Mouse (Mus musculus): ENCODE measurements around the gene Tbc1d22a. TPM values are rescaled to one million over a fixed set of nuclear protein-coding genes. Genes with fewer than 3 reads are reported as not detected.
A peak's percentile ranks its signal among the peaks of the same experiment; 100 is the strongest.

The Tbc1d22a gene
- polyA plus RNA-seq, 1 experiment from 2014 or later = 37.9 TPM

DNA sequence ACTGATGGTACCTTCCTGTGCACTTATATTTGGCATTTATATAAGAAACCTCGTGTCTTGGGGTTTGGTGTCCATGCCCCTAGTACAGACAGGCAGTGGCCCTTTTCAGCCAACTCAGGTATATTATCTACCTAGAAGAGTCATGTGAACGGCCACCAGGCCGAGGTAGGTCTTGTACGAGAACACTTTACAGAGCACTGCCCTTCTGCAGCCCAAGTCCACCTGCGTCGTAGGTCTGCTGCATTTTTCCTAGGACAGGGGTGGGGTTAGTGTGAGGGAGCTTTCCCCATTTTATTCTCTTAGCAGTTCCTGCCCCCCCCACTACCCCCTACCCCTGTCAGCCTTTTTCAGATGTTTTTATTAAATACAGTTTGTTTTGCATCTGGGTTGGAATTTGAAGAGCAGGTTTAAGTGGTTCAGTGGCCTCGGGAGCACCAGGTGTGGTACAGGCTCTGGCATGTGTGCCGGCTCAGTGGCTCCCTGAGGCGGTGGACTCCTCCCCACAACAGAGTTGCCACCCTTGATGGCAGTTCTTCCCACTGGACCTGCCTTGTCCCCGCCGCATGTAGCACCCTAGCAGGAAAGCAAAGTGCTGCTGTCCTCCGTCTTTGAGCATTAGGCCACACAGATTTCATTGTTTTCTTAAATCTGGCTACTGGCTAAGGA is 277.3 kb downstream of the Tbc1d22a start:
- no peaks in the 10 kb centered on the region for H3K27me3 ChIP-seq
- no peak for DNase-seq (ENCODE audit: low read depth, low spot score)
- ATAC-seq = no peak
- in situ Hi-C loops (cut with MboI; ENCODE audit: low pct_unique_long_range_greater_than_20kb) = no loop called here
- no peak for TF ChIP-seq CTCF (IDR thresholded peaks at IDR 0.05)
- POLR2A ChIA-PET = no interaction called here
- CTCF ChIA-PET = no interaction called here

DNA sequence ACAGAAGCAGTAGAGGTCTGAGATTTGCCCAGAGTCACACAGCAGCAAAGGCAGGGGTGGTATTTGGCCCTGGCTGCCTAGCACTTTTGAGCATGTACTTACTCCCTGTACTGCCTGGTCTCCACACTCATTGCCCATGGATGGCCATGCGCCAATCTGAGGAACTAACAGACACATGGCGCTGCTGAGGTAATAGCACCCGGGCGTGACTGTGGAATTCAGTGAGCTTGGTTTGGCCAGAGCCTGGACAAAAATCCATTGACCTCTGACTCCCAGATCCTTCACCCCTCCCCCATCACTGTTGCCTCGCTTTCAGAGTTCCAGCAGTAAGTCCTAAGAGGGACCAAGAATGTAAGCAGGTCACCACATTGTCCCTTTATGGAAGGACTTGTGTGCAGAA is 278.4 kb downstream of the Tbc1d22a start:
- ChIA-PET CTCF (no interaction called here), POLR2A (no interaction called here)
- DNase-seq (ENCODE audit: low read depth, low spot score) (peak; percentile 42), ATAC-seq (peak; percentile 86)
- in situ Hi-C loops (cut with MboI; ENCODE audit: low pct_unique_long_range_greater_than_20kb) = no loop called here
- no peaks in the 10 kb centered on the region for H3K27me3 ChIP-seq
- TF ChIP-seq CTCF (IDR thresholded peaks at IDR 0.05) = no peak

DNA sequence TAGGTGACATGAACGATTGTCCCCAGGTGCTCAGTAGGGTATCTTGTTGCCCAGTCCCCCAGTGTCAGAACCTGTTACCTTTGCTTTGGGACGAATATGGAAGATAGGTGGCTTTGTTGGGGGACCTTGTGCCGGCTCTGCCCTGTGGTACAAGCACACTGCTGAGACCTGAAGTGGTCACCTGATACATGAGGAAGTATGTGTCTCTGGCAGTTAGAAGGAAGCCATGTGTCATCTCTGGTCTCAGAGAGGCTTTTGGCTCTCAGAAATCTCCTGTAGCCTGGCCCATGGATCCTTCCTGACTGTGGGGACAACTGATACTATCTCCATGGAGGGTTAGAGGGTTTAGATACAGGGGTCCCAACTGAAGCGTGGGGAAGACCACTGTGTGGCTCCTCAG is 281.9 kb downstream of the Tbc1d22a start:
- TF ChIP-seq CTCF (IDR thresholded peaks at IDR 0.05) = no peak
- ChIA-PET POLR2A (no interaction called here), CTCF (no interaction called here)
- in situ Hi-C loops (cut with MboI; ENCODE audit: low pct_unique_long_range_greater_than_20kb) = no loop called here
- ATAC-seq (no peak), DNase-seq (ENCODE audit: low read depth, low spot score) (no peak)
- no peaks in the 10 kb centered on the region for H3K27me3 ChIP-seq

DNA sequence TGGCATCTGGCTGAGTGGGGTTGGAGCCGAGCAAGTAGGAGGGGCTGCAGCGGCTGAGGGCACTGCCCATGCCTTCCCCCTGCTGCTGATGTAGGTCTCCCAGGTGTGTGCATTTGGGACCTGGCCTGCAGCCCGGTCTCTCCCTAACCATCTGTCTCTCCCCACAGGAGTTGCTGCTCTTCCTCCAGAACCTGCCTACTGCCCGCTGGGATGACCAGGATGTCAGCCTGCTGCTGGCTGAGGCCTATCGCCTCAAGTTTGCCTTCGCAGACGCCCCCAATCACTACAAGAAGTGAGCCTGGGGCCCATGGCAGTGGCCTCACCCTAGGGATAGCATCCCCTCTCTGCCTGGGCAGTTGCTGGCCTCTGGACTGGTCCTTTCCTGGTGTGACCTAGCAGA is 282.4 kb downstream of the Tbc1d22a start:
- CTCF ChIA-PET = no interaction called here
- ATAC-seq (no peak), DNase-seq (ENCODE audit: low read depth, low spot score) (no peak)
- TF ChIP-seq CTCF (IDR thresholded peaks at IDR 0.05) = no peak
- H3K27me3 ChIP-seq = no peaks in the 10 kb centered on the region
- POLR2A ChIA-PET = no interaction called here
- in situ Hi-C loops (cut with MboI; ENCODE audit: low pct_unique_long_range_greater_than_20kb) = no loop called here

DNA sequence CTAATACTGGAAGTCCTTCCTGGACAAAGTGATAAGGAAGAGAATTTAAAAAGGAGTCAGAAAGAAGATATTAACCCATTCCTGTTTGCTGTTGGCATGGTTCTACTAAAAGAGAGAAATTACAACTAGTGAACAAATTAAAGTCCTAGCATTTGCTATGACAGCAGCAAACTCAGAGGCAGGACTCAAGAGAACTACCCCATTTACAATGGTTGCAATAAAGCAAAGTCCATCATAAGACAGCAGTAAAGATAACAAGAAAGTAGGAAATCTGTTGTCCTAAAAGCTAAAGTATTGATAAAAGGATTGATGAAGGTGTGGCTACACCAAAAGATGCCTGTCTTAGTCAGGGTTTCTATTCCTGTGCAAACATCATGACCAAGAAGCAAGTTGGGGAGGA is 286.3 kb downstream of the Tbc1d22a start:
- DNase-seq (ENCODE audit: low read depth, low spot score) = no peak
- TF ChIP-seq CTCF (IDR thresholded peaks at IDR 0.05) = no peak
- in situ Hi-C loops (cut with MboI; ENCODE audit: low pct_unique_long_range_greater_than_20kb) = no loop called here
- H3K27me3 ChIP-seq = peaks cover 3% of the 10 kb centered on the region
- no peak for ATAC-seq
- POLR2A ChIA-PET = no interaction called here
- CTCF ChIA-PET = no interaction called here

DNA sequence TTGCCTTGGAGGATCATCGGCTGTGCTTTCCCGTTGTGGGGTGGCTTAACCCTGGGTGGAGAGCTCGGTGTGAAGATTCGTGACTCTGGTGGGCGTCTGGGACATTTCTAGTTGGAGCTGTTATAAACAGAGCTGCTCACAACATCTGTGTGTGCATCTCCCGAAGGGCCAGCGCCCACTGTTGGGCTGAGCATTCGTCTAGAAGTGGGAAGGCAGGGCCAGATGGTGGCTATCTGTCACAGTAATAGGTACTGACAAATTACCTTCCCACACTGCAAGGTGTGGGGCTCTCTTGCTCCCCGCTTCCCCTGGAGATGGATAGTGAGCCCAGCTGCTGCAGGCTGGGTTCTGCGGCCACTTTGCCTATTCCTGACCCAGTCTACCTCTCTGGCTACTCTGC is 289.2 kb downstream of the Tbc1d22a start:
- CTCF ChIA-PET = no interaction called here
- H3K27me3 ChIP-seq = peaks cover 6% of the 10 kb centered on the region
- TF ChIP-seq CTCF (IDR thresholded peaks at IDR 0.05) = no peak
- POLR2A ChIA-PET = no interaction called here
- no peak for ATAC-seq
- no peak for DNase-seq (ENCODE audit: low read depth, low spot score)
- in situ Hi-C loops (cut with MboI; ENCODE audit: low pct_unique_long_range_greater_than_20kb) = no loop called here

DNA sequence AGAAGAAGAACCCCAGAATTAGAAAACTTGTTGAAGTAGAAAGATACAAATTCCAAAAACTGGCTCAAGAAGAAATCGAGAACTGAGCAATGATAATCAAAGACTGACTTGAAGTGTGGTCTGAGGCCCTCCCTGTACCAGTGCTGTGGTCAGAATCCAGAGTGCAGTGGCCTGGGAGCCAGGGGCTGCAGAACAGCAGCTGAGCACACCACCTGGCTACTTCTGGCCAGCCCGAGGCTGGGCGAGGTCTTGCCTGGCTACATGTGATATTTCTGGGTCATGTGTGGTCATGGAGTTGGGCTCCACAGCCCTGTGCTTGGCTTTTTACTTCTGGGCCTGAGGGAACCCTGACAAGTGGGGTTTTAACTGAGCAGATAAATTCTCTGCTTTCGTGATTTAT is 292.4 kb downstream of the Tbc1d22a start:
- H3K27me3 ChIP-seq = peaks cover 12% of the 10 kb centered on the region
- CTCF ChIA-PET = no interaction called here
- POLR2A ChIA-PET = no interaction called here
- DNase-seq (ENCODE audit: low read depth, low spot score) = no peak
- no peak for TF ChIP-seq CTCF (IDR thresholded peaks at IDR 0.05)
- no peak for ATAC-seq
- in situ Hi-C loops (cut with MboI; ENCODE audit: low pct_unique_long_range_greater_than_20kb) = no loop called here

DNA sequence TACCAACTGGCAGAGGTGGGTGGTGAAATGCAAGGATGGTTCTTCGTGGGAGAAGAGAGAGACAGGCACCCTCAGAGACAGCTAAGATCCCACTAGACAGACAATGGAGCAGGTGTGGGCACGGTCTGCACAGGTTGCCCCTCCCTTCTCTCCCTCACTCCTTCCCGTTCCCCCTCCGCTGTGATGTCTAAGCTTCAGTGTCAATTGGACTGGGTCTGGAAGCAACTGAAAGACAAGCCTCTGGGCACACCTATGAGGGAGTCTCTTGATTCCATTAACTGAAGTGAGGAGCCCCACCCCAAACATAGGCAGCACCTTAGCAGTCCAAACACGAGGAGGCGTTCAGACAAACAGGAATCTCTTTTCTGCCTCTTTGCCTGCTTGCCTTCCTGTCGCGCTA is 293.3 kb downstream of the Tbc1d22a start:
- ChIA-PET POLR2A (no interaction called here), CTCF (no interaction called here)
- DNase-seq (ENCODE audit: low read depth, low spot score) (no peak), ATAC-seq (no peak)
- no peak for TF ChIP-seq CTCF (IDR thresholded peaks at IDR 0.05)
- in situ Hi-C loops (cut with MboI; ENCODE audit: low pct_unique_long_range_greater_than_20kb) = no loop called here
- peaks cover 12% of the 10 kb centered on the region for H3K27me3 ChIP-seq

DNA sequence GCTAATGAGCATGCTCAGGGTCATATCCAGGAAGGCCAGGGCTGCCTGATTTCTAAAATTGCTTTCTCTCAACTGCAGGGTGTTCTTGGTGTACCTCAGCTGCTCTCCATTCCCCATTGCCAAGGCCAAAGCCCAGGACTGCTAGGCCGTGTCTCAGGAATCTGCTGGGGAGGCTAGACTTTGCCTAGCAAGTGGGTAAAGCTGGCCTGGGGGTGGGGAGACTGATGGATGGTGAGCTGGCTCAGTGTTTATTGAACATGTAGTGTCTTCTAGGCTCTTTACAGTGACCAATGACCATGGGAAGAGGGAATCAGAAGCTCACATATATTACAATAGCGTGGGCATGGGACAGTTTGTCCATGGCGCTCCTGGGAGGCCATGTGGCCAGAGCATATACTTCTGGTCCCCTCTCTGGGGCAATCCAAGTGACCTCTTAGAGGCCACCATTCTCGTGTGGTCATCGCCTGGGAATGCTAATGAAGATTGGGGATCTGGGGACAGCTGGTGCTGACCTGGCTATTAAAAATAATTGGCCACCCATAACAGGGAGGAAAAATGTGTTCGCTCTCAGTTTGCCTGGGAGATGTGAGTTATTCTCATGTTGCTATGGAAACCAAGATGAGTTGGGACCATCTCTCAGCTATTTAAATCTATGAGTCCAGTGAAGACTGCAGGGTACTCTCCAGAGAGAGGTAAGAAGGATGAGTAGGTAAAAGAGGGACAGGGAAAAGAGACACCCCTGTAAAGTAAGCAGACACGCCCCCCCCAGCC is 294.3 kb downstream of the Tbc1d22a start:
- no peak for DNase-seq (ENCODE audit: low read depth, low spot score)
- in situ Hi-C loops (cut with MboI; ENCODE audit: low pct_unique_long_range_greater_than_20kb) = no loop called here
- ATAC-seq = no peak
- no peak for TF ChIP-seq CTCF (IDR thresholded peaks at IDR 0.05)
- ChIA-PET CTCF (interaction anchor here (1.2 kb wide), 1 partner anchor 10 kb away, joined by 4 read pairs; no protein-coding TSS in a partner anchor), POLR2A (interaction anchor here (0.7 kb wide), 1 partner anchor 1067 kb away, joined by 4 read pairs; no protein-coding TSS in a partner anchor)
- H3K27me3 ChIP-seq = peaks cover 12% of the 10 kb centered on the region

DNA sequence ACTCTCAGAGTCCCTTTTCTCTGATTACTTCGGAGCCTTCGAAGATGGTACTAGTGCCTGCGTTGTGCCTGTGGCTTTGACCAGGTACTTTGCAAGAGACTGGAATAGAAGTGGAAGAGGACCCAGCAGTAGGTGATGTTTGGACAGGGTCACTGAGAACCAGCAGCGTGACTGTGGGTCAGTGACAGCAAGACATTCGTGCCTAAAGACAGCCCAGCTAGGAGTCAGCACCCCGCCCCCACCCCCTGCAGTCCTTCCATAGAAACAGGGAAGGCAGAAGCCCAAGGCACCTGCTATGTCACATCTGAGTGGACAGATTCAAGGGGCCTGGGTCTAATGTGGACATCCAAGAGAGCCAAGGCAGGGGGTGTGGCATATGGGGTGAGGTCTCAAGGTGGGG is 295.3 kb downstream of the Tbc1d22a start:
- POLR2A ChIA-PET = no interaction called here
- no peak for TF ChIP-seq CTCF (IDR thresholded peaks at IDR 0.05)
- in situ Hi-C loops (cut with MboI; ENCODE audit: low pct_unique_long_range_greater_than_20kb) = no loop called here
- DNase-seq (ENCODE audit: low read depth, low spot score) = no peak
- ATAC-seq = no peak
- peaks cover 12% of the 10 kb centered on the region for H3K27me3 ChIP-seq
- CTCF ChIA-PET = no interaction called here

DNA sequence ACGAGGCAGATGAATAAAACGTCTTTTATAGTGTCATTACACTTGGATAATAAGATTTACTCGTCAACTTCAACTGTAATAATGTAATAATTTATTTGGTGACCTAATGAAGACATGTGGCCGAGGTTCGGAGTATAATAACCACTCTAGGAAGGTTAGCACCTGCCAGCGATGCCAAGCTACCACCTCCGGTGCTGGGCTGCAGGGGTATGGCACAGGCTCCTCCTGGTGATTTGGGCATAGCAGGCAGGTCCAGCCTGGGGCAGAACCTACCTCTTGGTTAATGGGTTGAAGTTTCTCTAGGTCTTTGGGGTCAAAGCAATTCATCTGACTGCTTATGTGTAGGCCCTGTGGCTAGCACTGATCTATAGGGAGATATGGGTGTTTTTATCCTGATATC is 296.9 kb downstream of the Tbc1d22a start:
- no peak for TF ChIP-seq CTCF (IDR thresholded peaks at IDR 0.05)
- no peak for ATAC-seq
- in situ Hi-C loops (cut with MboI; ENCODE audit: low pct_unique_long_range_greater_than_20kb) = no loop called here
- H3K27me3 ChIP-seq = peaks cover 13% of the 10 kb centered on the region
- ChIA-PET CTCF (no interaction called here), POLR2A (no interaction called here)
- DNase-seq (ENCODE audit: low read depth, low spot score) = no peak

DNA sequence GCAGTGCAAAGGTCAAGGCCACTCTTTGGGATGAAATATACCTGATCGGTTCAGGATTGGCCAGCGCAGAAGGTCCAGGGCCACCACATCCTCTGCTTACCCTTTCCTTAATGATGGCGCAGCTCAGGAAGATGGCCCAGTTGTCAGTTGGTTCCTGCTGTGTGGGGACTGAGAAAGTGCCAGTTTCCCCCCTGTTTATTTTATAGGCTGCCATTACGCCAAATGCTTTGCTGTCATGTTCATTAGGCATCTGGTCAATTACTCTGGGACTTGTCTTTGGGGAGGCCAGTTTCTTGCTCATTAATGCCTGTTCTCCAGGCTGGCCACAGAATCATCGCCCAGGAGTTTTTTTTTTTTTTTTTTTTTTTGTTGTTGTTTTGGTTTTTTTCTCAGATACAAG is 299.1 kb downstream of the Tbc1d22a start:
- CTCF ChIA-PET = no interaction called here
- in situ Hi-C loops (cut with MboI; ENCODE audit: low pct_unique_long_range_greater_than_20kb) = no loop called here
- TF ChIP-seq CTCF (IDR thresholded peaks at IDR 0.05) = no peak
- POLR2A ChIA-PET = no interaction called here
- ATAC-seq (no peak), DNase-seq (ENCODE audit: low read depth, low spot score) (no peak)
- H3K27me3 ChIP-seq = peaks cover 19% of the 10 kb centered on the region

All from Patski (cell line).